Mouse (Mus musculus) heart, postnatal 4 days (tissue): ENCODE results near the gene Msrb3. TPM values are rescaled to one million over a fixed set of nuclear protein-coding genes. Genes with fewer than 3 reads are reported as not detected.

Experiments used
- DNase-seq: peaks from one replicate; pipeline ENCODE4 v3.0.0; 2021
- total RNA-seq, 2 experiments: library from RNA; stranded (reverse); gene quantifications; 2 replicates each; pipeline ENCODE4 v1.2.3; 2021

The Msrb3 gene
- total RNA-seq, 2 experiments from 2014 or later = 154 to 177 TPM

DNA sequence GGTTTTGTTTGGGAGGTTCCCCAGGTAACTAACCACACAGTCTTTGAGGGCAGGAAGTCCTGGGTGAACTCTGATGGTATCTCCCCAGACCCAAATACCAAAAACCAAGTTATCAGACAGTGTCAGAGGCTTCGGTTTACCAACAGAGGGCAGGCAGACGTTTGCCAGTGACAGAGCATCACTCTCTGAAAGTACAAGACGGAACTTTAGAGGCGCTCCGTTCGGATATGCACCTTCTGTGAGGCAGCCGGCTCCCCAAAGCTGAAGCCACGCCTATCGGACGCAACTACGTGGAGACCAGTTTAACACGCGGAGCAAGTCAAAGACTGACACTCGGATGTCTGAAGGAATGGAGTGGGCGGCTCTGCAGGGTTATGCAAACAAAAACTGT, 3.0 kb downstream of the Msrb3 start:
- peak; percentile 28 for DNase-seq

DNA sequence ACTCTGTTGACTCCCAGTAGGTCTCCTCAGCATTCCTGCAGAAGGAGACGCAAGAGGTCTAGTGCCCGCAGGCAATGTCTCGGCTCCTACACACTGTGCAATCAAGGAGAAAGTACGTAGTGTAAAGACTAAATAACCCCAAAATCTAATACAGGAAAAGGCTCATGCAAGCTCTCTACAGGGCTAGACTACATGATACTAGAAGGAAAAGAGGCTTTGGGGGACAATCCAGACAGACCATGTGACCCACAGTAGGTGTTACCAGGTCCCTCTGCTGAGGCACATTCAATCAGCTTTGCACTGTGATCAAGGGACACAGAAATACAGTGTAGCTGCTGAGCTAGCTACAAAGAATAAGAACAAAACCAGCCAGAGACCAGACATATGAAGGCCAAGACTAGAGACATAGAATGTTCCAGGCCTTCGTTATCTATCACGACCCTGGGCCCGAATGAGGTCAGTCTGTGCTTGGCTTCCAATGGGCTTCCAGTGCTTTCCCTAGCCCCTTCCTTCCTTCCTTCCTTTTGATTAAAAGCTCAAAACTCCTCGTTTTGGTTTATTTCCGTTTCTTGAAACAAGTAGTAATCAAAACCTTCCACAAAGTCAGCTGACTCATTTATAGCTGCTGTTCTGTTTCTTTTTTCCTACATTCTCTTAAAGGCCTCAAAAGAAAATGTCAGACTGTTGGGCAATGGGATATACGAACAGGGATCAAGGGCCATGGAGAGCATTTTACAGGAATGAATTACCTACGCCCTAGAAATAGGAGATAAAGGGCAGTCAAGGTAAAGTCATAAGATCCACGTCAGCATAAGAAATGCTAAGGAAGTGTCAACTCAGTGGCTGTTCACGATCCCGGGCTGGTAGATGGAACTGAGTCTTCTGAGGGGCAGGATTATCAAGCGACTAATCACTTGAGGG, 3.7 kb downstream of the Msrb3 start:
- DNase-seq = no peak

DNA sequence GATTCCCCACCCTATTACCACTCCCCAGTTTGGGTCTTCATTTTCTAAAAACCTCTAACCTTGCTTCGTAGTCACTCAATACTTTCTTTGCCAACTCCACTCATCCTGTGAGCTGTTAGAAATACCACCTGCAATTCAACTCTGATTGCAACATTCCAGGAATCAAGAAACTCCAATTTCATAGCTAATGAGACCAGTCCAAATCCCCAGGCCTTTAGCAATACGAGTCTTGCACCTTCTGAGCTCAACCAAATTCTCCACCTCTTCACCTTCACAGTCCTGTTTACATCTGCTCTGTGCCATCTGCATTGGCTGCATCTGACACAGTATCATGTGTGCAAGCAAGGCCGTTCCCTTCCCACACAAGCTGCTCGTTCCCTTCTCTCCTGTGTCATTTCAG, 5.0 kb downstream of the Msrb3 start:
- no peak for DNase-seq

DNA sequence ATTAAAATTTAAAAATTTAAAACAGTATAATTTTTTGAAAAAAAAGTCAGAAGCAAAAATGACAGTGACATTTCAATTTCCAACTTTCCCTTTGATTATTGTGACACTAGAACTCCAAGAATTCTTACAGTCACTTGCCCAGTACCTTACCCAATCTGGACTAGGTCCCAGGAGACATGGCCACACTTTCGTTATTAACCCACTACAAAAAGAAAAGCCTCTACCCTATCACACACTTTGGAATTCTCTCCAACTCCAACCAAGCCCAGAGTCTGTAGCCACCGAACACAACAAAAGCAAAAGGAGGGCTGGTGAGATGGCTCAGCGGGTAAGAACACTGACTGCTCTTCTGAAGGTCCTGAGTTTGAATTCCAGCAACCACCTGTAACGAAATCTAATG, 7.8 kb downstream of the Msrb3 start:
- DNase-seq = no peak

DNA sequence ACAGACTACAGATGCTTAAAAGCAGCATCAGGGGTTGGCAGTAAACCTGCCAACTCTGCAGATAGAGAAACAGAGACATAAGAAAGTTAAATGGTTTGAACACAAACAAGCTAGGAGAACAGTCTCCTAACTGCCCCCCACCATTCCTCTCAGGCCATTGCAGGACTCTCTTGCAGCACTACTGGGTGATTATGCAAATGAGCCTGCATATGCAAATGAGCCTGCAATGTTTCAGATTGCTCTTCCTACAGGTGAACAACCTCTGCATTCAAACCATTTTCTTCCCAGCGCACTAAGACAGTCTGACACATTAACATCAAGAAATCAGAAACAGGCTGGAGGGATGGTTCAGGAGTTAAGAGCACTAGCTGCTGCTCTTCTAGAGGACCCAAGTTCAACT, 8.3 kb downstream of the Msrb3 start:
- no peak for DNase-seq

DNA sequence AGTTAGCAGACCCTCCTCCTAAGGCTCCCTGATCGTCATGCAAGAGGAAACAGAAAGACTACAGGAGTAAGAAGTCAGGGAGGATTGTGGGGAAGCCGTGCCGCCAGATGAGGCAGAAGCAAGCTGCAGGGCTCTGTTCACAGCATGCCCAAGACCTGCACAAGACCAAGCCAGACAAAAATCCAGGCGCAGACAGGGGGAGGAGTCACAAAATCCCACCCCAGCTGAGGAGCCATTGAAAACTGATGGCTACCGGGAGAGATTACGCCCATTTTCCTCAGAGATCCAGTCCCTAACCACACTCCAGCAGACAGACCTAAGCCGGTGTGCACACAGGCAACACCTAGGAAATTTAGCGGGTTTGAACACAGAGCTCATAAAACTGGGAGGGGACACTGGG, 10.4 kb downstream of the Msrb3 start:
- peak; percentile 3 for DNase-seq

DNA sequence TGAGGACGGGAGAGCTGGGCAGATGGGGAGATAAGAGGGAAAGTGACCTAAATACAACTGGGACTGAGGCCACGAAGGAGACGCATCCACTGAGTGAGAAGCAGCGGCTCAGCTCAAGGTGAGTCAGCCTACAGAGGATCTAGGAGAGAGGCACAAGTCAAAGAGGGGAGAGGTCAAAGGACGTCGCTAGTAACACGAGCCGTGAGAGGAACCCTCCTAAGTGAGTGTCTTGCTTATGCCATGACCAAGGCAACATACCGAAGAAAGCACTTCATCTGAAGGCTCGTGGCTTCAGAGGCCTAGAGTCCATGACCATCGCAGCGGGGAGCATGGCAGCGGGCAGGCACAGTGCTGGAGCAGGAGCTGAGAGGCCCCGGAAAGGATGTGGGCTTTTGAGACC, 14.7 kb downstream of the Msrb3 start:
- DNase-seq = peak; percentile 4

DNA sequence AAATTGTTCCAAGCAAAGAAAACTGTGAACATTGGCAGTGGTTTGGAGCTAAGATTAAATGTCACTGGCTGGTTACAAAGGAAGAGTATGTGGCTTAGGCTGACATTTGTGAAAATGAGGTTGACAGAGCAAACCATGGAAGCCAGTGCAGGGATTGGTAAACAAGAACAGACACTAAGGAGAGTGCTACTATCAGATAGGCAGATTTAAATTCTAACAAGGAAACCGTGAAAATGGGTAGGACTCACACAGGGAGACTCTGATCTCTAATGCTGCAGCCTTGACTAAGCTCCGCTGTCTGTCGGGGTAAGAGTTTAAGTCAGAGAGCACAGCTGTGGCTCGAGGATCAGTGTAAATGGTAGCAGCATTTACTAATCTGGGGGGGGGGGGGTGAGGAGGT, 15.2 kb downstream of the Msrb3 start:
- DNase-seq = peak; percentile 3

DNA sequence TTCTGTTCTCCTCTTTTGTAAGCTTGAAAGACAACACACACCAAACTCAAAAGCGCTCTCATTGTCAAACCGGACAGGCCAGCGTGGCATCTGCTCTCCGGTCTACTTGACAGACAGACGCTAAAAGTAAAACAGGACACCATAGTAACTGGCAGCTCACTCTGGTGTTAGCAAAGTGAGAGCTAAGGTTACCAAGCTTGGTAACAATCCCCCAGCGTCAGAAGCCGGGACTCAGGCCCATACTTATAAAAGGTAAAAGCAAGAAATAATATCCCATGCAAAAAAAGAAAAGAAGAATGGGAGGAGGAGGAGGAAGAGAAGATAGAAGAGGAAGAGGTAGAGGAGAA, 15.9 kb downstream of the Msrb3 start:
- DNase-seq = no peak

DNA sequence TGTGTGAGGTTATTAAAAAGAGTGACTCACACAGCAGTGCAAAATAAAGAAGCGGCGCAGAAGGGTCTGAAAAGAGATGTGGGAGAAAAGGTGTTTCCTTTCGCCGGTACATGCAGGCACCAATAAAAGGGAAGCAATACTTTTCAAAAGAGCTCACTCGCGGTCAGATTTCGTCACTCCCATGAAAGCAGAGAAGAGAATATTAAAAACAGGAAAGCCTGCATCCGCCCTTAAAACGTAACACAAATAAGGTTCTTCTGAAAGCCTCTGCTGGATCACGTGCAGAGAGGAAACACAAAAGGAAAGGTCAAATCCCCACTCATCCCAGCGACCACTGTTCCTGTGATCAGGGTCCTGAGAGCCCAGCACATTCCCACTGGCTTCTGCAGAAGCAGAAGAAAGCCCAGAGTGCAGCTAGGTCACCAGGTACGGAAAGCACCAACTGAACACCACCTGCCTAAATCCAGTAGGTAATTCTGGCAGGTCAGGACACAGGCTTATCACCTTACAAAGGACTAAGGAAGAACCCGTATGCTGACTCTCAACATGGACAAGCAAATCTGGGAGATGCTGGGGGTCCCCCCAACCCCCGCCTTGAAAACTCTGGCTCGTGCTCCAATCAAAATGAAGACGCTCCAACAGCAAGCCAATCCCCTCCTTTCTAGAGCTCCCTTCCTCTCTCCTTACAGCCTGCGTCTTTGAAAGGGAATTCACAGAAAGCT, 16.4 kb downstream of the Msrb3 start:
- peak; percentile 36 for DNase-seq

DNA sequence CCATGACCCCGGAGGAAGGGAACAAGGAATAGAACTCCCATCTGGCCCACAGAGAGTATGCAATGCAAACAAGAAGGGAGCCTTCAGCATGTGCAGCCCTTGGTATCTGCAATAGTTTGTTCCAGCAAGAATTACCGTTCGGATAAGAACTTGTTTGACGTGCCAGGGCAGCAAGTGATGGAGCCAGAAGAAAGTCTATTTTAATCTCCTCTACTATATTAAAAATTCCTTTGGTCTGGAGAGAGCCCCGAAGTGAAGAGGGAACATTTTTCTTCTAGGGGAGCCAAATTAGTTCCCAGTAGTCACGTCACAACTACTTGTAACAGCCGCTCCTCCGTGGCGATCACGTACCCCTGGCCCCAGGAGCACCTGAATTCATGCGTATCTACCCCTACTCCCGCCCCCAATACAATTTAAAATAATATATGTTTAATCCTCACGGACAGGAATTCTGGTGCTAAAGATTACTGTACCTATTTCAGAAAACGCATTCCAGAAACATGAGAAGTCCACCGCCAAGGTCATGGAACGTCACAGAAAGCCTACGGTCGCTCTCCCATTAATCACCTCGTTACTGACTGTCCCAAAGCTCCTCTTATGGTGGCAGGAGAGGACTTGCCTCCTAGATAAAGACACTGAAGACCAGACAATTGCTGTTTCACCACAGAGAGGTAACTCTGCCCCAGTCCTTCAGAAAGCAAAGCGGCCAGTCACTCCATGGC, 22.2 kb downstream of the Msrb3 start:
- no peak for DNase-seq

DNA sequence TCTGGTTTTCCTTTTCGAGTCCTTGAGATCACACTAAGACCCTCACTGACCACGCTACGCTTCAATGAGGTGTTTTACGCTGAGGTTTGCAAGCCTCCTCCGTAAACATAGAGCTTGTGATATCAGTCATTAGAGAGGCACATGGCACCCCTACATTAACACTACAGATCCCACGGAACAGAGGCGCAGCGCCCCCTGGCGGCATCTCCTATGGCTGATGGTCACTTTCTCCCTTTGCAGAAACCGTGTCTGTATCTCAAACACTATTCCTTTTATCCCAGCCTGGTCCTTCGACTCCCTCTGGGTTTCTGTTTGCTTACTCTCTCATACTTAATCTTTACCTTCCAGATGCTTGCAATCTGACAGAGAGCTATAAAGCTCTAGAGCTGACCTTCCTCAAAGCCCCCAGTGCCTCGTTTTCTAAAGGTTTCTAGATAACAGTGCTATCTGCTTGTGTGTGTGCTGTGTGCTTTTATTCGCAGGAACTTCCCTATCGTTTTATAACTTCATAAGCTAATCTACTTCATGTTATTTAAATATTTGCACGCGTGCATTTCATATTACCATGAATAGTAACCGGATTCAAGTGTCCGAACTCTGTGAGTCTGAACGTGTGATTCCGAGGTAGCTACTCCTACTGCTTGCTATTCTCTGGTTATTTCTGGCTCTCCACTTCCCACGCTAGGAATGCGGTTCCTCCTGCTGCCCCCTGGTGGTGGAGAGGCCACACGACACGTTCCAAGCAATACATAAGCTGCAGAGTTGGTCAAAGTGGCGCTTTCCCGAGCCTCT, 23.0 kb downstream of the Msrb3 start:
- DNase-seq = peak; percentile 95

DNA sequence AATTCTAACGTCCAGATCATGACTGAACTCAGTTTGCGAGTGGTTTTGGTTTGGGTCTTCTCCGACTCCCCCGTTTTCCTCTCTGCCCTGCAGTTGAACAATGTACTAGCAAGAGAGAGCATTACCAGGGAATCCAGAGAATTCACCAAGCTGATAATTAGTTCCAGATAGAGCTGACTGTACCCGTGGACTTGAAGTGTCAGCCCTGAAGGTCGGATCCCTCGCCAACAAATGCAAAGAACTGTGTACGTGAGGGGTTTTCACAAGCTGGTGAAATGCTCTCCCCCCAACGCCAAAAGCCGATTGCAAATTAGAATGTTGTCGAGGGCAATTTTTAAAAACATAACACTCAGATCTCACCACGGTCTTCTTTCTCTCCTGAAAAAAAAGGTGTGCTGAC, 24.6 kb downstream of the Msrb3 start:
- peak; percentile 6 for DNase-seq

DNA sequence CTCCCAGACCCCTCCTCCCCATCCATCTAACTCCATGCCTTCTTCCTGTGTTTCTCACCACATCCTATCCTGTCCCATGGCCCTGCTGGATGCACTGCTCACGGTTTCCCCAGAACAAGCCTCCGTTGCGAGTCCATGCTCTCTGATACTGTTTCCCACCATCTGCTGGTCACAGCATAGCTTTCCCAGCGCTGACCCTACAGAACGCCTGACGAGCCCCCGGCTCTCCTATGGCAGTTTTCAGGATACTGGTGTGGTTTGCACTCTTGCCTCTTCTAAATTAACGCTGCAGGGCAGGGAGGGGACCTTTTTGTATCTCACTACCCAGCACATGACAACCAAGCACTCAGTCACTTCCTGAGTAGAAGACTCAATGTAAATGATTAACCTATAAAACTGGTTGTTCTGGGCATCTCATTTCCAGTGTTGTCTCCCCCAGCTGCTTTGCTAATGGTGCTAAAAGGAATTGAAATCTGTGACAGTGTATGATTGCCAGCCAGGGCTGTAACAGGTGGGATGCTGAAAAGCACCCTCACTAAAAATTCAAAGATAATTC, 25.2 kb downstream of the Msrb3 start:
- DNase-seq = peak; percentile 5

DNA sequence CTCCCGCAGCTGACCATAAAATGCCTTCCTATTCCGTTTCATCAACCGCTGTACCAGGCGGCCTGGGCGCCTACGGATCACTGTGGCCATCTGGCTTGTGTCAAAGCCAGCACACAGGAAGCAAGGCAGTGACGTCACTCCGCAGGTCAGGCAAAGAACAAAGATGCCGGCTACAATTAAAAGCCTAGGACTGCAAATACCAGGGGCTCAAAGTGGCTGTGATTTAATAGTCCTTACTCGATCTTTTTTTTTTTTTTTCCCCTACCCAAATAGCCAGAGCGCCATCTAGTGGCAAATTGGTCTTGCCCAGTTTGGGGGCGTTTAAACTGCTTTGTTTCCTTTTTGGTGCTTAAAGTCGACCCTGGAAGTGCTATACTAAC, 26.4 kb downstream of the Msrb3 start:
- peak; percentile 79 for DNase-seq

DNA sequence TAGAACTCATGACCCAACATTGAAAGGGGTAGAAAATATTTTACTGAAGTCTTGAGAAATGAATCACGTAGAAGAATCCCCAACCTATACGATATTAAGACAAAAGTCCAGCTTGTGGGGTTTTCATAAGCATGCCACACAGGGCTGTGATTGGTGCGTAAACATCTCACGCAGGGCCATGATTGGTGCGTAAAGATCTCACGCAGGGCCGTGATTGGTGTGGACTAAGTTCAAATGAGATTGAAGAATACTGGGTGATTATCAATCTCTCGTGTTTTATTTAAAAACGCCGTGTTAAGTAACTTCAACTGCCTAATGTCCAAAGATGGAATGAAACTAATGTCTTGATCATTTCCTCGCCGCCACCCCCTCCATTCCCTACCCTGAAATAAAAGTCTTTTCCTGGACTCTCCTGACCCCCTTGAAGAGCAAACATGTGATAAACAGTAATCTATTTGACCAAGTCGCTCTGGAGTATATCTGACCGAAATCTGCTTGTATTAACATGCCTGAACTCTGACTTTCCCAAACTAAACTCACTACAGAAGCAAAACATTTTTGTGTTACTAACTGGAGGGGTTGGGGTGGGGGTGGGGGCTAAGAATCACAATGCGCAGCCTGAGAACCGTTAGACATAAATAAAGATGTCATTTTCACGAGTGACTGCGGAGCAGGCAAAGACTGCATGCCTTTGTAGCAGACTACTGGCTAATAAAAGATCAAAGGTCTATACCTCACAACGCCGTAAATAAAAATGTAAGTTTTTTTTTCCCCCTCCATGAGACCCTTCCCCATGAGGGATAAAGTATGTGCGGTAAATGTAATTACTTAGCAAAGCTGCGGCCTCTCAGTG, 27.0 kb downstream of the Msrb3 start:
- DNase-seq = peak; percentile 4

DNA sequence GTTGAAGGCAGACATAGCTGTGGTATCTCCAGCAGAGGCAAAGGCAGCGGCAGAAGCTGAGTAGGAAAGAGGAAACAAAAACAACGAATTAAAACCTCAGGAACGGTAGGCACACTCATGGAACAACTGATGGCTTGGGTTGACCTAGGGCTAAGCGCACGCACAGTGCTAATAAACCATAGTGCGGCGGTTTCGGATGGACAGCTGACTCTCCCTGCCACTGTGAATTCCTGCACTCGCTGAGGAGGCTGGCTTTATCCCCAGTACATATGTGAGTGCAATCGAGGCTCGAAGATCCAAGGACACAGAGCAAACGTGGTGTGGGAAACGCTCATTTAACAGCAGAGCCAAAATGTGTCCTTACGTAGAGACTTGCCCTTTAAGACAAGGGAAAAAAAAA, 27.8 kb downstream of the Msrb3 start:
- no peak for DNase-seq

DNA sequence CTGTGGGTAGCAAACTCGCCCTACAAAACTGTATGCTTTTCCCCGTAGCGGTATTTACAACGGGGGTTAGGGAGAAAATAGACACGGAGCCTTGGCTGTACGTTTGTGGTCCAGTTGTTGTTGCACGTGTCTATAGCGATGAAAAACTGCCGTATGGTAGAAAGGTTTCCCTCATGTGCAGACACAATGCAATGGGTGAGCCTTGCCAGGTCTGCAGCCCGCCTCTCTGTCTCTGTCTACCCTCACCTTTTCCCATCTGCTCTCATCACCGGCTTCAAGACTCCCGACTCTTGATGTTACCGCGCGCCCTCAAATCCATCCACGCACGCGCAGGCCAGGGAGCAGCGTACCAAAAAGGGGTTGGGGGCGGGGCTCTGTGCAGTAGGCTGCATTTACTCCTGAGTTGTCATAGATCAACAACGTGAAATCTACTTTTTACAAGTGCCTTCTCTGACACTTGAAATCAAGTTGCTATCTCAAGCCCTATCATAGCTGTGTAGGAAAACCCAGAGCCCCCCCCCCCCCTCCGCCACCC, 29.6 kb downstream of the Msrb3 start:
- DNase-seq = no peak

DNA sequence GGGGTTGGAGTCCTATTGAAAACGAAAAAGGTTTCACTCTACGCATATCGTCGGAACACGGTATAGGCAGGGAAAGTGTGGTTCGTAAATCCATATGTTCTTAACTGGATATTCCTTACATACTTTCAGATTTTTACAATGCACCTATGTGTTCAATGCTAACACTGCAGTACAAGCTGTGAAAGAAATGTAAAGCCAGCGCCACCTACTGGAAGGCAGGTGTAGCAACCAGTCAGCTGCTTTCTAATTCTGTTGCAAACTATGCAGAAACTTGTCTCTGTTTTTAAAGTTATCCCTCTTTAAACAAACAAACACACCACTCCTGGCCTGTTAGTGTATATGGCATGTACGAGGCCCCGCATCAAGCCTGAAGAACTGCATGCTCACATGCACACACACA, 34.5 kb downstream of the Msrb3 start:
- peak; percentile 76 for DNase-seq

DNA sequence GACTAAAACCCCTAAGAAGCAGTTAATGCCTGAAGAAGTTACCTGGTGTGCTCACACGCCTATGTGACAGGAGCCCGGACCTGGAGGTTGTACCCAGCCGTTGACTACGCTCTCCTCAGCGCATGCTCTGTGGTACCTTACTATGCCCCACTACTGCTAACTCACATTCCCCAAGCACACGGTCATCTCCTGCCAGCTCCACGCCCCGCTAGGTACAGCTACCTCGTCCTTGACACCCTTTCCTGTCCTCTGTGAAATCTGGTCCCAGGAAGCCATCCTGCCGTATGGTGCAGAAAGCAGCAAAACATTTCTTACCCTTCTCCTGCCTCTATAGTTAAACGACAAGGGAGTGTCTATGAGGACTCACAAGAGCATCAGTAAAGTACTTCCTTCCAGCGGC, 37.2 kb downstream of the Msrb3 start:
- no peak for DNase-seq

DNA sequence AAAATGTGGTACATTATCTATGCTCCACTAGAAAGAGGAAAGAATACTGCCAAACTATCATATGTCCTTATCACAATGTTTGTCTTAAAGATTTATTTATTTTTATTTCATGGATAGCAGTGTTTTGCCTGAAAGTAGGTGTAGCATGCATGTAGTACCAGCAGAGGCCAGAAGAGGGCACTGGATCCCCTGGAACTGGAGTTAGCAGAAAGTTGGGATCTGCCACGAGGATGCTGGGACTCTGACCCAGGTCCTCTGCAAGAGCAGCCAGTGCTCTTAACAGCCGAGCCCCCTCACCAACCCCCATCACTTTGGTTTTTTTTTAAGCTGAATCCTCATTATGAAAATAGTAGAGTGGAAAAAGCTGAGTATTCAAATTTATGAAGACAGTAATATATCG, 37.7 kb downstream of the Msrb3 start:
- DNase-seq = peak; percentile 65
